Mouse (Mus musculus) heart, postnatal 0 days (tissue): Measurements from ENCODE around the gene Arl14ep.

Experiments
- CTCF ChIP-seq: IDR thresholded peaks from 2 replicates; pipeline ENCODE4 v1.5.1; 2016; ENCODE audit warnings: antibody characterized with exemption, control low read depth, low read depth
- EP300 ChIP-seq: IDR thresholded peaks from 2 replicates; pipeline ENCODE4 v1.6.1; 2016; ENCODE audit warnings: antibody characterized with exemption, low read depth

DNA sequence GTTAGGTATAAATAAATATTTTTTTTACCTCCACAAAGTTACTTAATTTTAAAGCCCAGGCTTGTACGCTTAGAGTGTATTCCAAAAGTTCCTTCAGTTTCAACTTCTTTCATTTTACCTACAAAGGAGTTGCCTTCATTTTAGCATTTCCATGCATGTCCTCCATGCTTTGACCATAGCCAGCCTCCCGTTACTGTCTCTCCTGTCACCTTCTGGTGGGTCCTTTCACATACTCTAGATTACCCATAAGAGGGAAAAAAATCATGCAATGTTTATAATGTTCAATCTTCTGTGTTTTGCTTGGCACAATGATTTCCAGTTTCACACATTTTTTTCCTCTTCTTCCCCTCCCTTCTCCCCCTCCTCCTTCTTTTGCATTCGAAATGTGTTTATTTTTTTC is 32.2 kb upstream of the Arl14ep start:
- TF ChIP-seq CTCF (no peak), EP300 (no peak)
